Mouse (Mus musculus) spleen, postnatal 4 days (tissue): ENCODE data around the gene Slc25a21.
"Not testable (repeated sequence)": the region's sequence is repeated elsewhere in the genome, so short reads cannot be mapped to it uniquely, and the experiment has no call there.

Source experiments
- DNase-seq, 2 experiments: peaks; one replicate each; pipeline ENCODE4 v3.0.0; 2022; ENCODE audit warnings: low spot score in 2 of 2

The Slc25a21 gene

DNA sequence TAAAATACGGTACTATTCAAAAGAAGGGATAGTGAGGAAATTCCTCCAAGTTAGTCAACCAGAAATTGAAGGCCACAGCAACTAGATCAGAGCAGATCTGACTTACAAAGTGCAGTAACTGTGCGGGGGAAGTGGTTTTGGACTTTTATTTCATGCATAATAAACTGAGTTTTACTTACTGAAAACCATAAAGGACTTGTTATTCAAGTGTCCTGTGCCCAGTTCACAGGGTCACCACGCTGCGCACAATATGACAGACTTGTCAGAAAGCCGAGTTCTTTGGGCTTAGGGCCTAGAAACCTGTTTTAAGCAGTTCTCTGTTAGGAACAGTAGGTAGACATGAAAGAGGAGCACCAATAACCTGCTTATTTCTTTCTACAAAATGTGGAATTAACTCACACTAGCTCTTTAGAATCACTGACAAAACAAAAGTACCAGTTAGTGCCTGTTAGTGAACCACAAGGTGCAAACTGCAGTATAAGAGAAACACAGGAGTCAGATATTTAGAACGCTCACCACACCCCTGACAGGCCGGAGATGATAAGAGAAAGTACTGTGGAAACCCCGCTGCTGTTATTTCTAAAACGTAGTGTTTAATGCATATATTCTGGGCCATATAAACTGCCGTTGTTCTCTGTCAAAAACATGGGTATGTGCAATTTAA, at the start of gene Slc25a21:
Slc25a21 (minus strand) TSS at position 110 of the 664 bp plus-strand sequence.
- DNase-seq = peak in 1 of 2 experiments; percentile 43

DNA sequence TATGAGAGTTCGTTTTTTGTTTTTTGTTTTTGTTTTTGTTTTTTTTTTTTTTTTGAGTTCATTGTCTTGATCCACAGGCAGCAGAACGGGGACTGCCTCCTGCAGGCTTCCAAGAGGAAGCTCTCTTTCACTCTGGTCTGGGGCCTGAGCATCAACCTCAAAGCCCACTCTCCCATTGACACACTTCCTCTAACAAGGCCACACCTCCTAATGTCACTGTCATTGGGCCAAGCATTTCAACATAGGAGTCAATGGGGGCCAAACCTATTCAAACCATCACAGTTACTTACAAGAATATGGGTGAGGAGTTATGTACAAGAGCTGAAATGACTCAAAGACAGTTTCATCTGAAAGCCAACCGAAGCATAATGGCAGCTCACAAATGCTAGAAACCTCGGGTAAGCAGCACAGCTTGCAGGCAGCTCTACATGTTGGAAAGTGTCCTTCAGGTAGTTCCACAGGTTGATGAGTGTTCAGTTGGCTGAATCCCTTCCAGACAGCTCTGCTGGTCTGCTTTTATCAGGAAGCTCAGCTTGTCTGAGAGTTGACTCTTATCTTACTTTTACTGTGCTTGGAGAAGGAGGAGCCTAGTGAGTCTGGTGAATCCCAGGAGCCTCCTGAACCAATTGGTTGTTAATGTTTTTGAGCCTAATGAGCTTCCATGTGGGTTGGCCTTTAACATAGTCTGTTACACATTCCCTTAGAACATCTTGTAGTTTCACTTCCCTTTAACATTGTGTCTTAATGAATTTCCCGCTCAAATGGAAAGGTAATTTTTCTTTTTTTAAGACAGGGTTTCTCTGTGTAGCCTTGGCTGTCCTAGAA, 46.6 kb upstream of the Slc25a21 start:
- no peak for DNase-seq

DNA sequence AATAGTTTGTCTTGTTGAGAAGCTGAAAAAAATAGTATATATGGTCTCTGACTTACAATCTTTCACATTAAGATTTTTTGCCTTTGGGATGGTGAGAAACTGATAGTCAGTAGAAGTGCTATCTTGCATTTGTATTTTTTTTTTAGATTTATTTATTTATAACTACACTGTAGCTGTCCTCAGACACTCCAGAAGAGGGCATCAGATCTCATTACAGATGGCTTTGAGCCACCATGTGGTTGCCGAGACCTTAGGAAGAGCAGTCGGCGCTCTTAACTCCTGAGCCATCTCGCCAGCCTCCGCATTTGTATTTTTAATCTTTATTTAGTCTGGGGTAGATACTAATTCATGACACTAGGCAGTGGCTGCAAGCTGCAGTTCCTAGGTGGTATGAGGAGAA, 36.1 kb upstream of the Slc25a21 start:
- DNase-seq = no peak

GRCm38 (mm10) chr12:57231085-57231875, 34.0 kb upstream of the Slc25a21 start:
- DNase-seq = peak in 1 of 2 experiments; percentile 55

DNA sequence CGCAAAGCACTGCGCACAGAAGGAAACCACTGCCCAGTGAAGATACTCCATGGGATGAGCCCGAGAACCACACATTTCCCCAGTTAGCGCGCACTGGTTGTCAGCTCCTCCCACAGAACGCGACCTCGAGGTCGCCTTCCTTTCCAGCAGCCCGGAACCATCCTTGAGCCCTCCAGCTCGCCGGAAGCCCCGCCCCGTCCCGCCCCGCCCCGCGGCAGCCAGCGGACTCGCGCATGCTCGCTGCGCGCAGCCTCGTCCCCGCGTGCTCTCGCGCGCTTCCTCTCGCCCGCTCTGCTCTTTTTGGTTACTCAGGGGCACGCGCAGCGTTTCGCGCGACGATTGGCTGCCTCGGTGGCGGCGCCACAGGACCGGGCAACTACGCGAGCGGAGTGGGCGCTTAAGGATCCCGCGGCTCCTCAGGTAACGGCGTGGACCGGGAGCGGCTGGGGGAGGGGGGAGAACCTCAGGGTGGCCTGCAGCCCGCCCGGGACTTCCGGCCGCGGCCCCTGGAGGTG, 33.0 kb upstream of the Slc25a21 start, which contains the start of the genes Prps1l3 and Mipol1:
Prps1l3 (plus strand) TSS at position 221 of the 515 bp plus-strand sequence.
Mipol1 (plus strand) TSS at position 236 of the 515 bp plus-strand sequence.
- peak; percentile 86 to 92 for DNase-seq

DNA sequence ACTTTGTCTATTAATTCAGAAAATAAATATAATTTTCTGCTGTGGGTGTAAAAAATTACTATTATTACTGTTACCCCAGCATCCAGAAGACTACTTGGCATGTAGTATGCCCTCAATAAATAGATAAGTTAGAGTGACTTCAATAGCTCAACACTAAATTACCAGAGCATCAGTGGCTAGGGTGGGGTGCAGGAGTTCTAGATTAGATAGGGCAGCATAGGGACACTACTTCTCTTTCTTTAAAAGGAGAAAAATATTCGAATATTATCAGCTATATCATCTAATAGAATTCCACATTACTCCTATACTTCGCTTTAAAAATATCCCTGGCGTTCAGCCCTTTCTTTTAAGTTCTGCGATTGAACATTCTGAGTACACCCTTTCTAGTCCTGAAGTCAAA, 32.4 kb upstream of the Slc25a21 start:
- DNase-seq = no peak

DNA sequence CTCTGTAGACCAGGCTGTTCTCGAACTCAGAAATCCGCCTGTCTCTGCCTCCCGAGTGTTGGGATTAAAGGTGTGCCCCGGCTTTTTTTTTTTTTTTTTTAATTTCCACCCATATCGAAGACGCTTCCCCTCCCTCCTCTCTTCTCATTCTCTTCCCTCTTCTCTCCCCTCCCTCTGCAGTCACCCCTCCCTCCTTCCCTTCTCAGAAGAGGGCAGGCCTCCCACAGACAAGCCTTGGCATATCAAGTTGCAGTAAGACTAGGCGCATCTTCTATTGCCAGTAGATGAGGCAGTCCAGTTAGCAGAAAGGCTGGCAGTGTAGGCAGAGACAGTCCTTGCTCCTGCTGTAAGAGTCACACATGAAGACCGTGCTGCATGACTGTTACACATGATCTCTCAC, 30.5 kb upstream of the Slc25a21 start:
- DNase-seq = no peak

DNA sequence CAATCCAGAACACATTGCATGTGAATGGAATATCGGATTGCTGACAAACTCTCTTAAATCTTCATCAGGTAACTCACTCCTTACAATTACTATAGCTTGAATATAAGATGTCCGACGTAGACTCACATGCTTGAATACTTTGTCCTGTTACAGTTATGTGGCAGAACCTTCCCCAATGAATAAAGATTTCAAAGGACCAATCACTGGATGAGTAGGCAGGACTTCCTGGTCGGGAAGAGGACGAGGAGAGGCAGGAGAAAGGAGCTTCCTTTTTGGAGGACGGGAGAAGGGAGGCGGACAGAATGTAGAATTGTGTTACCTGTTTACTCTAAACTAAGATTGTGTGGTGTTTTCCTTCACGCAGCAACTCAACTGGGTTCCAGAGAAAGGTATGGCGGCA, 29.1 kb upstream of the Slc25a21 start:
- DNase-seq = no peak

GRCm38 (mm10) chr12:57212463-57212862, 15.2 kb upstream of the Slc25a21 start:
- not testable (repeated sequence) for DNase-seq

DNA sequence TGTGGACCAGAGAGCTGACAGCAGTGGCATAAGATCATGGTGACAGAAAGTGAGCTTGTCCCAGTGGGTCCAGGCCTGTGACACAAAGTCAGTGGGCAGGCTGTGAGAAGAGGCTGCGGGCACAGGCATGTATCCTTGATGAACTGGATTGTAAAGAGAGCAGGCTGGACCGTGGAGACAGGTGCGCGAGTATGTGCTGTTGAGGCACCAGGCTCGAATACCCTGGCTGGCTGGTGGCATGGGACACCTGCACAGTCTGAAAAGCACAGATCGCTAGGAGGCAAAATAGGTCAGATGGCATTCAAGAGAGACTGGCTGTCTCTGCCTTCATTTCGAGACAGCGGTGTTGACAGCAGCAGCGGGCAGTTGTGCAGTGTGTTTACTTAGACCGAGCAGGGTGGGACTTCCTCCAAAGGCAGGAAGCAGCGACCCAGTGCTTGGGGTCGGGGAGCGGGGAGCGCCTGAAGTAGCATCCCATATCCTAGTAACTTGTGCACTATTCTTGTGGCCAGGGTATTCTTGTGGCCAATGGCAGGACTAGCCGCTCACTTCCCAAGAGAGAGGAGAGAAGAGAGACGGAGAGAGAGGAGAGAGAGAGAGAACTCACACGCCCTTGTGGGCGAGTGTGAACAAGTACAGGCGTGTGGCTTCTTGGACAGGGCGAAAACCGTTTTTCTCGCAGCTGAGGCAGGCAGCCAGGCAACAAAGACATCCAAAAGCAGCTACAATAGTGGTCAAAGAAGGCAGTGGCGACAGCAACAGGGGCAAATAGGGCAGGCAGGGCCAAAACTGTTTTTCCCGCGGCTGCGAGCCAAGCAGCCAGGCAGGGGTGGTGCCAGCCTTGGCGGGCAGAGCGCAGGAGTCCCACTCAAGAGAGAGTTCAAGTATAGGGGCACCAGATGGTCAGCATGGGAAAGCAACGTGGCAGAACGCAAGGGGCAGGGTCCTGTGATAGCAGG, 14.4 kb upstream of the Slc25a21 start:
- DNase-seq = peak; percentile 48 to 76

DNA sequence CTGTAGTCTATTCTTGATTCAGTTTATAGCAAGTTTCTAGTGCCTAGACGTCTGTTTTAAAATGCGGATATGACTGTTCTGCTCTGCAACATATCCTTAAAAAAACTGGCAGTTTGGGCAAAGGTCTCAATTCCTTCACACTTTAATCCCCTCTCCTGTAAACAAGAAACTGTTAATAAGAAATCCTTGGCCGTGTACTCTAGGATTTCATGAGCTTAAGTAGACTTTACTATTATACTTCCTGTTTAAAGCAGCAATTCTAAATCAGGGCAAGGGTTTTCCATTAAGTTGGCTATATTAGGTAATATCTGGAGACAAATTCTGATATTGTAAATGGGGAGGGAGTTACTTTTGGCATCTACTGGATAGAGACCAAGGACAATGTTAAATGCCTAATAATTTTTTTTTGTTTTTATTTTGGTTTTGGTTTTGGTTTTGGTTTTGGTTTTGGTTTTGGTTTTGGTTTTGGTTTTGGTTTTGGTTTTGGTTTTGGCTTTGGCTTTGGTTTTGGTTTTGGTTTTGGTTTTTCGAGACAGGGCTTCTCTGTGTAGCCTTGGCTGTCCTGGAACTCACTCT, 7.1 kb upstream of the Slc25a21 start:
- no peak for DNase-seq

GRCm38 (mm10) chr12:57201901-57202300, 4.6 kb upstream of the Slc25a21 start:
- DNase-seq = no peak

- no peak for DNase-seq
Measured at GRCm38 (mm10) chr12:57199427-57199826, 2.2 kb upstream of the Slc25a21 start.

- no peak for DNase-seq
Measured at GRCm38 (mm10) chr12:57198269-57198668, 997 bp upstream of the Slc25a21 start.

DNA sequence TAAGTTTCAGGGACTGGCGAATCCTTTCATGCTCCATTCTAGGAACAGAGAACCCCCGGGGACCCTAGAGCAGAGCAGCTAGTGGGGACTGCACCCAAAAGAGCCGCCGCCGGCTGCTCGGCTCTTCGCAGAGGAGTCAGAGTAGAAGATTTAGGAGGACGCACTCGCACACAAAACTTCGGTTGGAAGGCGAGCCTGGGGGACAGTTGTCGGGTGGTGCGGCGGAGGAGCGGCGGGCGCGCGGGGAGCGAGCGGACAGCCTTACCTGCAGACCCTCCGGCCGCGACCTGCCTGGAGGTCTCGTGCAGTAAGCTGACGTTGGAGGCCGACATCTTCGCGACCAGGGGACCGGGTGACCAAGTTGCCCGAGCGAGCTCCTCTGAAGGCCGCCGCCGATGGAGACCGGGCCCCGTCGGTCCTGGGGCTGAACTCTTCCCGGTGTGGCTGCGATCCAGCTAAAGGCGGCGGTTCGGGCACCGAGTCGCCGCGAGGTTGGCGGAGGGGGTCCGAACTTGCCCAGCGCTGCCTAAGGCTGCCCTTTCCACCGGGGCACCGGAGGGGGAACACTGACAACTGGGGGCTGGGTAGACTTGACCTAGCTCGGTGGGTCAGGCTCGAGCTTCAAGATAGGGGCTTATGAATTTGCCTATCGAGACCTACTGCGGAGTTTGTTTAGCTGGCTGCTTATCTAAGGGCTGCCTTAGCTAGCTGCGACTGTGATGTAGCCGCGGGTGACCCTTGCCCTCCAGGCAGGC, 487 bp downstream of the Slc25a21 start:
- DNase-seq = peak; percentile 55 to 83

DNA sequence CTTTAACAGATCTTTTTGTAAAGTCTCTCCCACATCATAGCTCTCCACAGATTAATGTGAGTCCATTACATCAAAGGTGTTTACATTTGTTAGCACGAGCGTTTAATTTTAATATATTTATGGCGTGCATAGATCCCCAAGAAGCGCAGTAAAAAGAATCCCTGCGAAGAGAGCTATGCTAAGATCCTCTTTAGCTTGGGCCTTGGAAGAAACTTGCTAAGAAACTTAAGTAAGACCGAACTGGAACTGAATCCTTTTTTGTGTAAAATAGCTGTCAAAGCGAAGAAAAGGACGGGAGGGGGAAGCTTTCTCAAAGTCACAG, 1.0 kb downstream of the Slc25a21 start:
- no peak for DNase-seq

DNA sequence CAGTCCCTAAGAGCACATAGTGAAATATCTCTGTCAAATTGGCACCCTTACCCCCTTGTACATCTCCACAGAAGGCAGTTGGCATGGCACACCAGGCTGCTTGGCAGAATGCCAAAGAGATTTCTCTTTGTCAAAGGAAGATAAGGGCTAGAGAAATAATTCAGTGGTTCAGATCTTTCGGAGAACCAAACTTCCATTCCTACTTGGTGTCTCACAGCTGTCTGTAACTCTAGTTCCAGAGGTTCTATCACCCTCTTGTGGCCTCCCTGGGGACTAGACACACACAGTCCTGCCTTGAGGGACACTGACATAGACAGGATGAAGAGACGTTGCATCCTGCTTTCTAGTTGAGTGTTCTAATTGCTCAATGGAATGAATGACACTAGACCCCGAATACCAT, 2.7 kb downstream of the Slc25a21 start:
- peak; percentile 46 to 65 for DNase-seq

DNA sequence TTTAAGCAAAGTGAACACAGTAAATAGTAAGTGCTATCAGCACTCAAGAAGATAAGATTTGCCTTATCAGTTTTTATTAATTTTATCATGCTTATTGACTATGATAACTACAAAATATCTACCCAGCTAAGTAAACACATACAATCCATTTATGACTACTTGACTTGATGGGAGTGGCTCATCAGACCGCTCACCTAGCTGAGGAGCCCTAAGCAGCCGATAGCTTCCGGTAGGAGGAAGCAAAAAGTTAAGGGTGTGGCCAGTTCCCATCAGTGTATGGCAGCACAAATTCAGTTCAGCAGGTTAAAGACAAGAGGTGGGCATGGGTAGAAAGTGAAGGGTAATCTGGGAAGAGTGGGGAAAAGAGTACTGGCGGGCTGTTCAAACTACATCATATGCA, 10.2 kb downstream of the Slc25a21 start:
- DNase-seq = no peak

DNA sequence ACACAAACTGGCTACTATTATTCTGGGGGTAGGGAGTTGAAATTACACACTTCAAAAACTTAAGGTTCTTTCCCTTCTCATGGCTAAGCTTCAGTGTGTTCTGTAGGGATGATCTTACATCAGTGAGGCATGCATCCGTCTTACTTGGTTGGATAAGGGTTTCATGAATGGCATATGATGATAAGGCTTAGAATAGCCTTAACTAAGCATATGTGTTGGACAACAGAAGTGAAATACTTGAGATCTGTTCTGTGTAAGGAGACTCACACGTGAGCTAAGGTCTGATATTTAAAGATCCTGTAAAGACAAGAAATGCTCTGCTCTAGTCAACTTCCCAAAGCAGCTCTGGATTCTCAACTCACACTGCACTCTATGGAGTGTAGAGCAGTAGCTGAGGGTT, 11.1 kb downstream of the Slc25a21 start:
- DNase-seq = no peak

DNA sequence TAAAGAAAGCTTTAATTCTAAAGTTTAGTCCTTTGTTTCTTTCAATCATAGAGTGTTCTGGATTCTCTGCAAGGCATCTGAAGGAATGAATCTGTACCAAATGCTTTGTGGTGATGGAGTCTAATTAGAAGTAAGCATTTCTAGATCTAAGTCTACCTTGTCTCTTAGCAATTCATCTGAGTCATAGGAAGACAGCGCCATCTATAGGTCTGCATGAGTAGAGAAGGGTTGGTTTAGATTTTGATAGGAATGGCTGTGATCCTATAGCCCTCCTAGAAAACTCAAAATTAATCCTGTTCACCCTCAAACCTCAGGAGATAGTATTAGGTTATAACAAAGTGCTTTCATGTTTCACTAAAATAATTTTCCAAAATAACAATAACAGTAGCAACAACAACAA, 11.8 kb downstream of the Slc25a21 start:
- no peak for DNase-seq
